8 mouse cellular contexts compared by ENCODE assay signal in the genomic region with DNA sequence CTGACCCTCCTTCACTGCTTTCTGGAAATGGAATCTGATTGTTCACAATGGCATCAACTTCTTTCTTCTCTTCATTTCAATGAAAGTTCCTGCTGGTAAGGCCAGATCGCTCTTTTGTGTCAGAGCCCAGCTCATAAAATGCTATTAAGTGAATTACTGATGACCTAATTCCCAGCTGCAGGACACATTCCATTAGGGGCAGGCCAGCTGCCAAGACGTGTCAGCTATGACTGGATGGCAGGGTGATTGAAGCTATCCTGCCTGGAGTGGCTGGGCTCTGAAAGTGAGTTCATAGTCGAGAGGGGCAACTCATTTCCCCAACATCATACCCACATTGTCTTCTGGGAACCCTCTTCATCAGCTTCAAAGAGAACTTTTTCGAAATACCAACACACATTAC.
A peak's percentile ranks its signal among the peaks of the same experiment; 100 is the strongest.
DNase-seq lines count a peak whose midpoint lies in the region; ATAC-seq and TF ChIP-seq lines count a peak whose summit lies in the region.
"Had no signal": no experiment of that assay in that cellular context is flagged by ENCODE, and none has a peak within 500 bp of the region (broad histone marks: within the 10 kb centered on the region; RNA-seq: fewer than 3 reads in every experiment).

No protein-coding gene starts in this region.

- DNase-seq in lung, embryonic 14.5 days: peak; percentile 58
- no peak for DNase-seq in lung, adult 18-20 months
- DNase-seq in embryo, embryonic 11 days: peak; percentile 34
- DNase-seq in heart, postnatal 0 days (ENCODE audit: low spot score): peak; percentile 59
- DNase-seq in retina, embryonic 14.5 days (ENCODE audit: low spot score): peak; percentile 73
- DNase-seq in right cerebral cortex, postnatal 25 days: no peak

- 39% methylated on average over 4 of the region's 4 CpGs for WGBS in lung, embryonic 14.5 days
- WGBS in heart, postnatal 0 days: 24% methylated on average over 4 of the region's 4 CpGs

- no peaks in the 10 kb centered on the region for H3K9me3 ChIP-seq in lung, embryonic 14.5 days (ENCODE audit: low read depth, low read length)
- no peaks in the 10 kb centered on the region for H3K9me3 ChIP-seq in heart, postnatal 0 days (replicated peaks; ENCODE audit: control insufficient read depth, low read length)

- H3K4me1 ChIP-seq in lung, embryonic 14.5 days (ENCODE audit: insufficient read depth): no peaks in the 10 kb centered on the region
- peaks cover 8% of the 10 kb centered on the region; the same call in 1 of the 2 replicates for H3K4me1 ChIP-seq in heart, postnatal 0 days (ENCODE audit: control insufficient read depth, insufficient read depth)

- H3K27ac ChIP-seq in lung, embryonic 14.5 days (ENCODE audit: low read depth): no peak overlapping the region
- H3K27ac ChIP-seq in heart, postnatal 0 days (ENCODE audit: low read depth): no peak overlapping the region

- H3K36me3 ChIP-seq in lung, embryonic 14.5 days (ENCODE audit: insufficient read depth): no peaks in the 10 kb centered on the region
- H3K36me3 ChIP-seq in heart, postnatal 0 days (replicated peaks; ENCODE audit: control insufficient read depth, insufficient read depth, low read length): no peaks in the 10 kb centered on the region

- no peak overlapping the region for H3K4me3 ChIP-seq in lung, embryonic 14.5 days (ENCODE audit: low read depth, low read length)
- no peak overlapping the region for H3K4me3 ChIP-seq in heart, postnatal 0 days (ENCODE audit: low read depth, low read length)

- no peak overlapping the region for H3K4me2 ChIP-seq in lung, embryonic 14.5 days
- H3K4me2 ChIP-seq in heart, postnatal 0 days (ENCODE audit: low read depth, low read length): no peak overlapping the region
- H3K4me2 ChIP-seq: midbrain, embryonic 11.5 days had no signal

- no peak for ATAC-seq in lung, embryonic 14.5 days (ENCODE audit: insufficient read depth)
- peak; percentile 76; the same call in 1 of the 2 replicates for ATAC-seq in heart, postnatal 0 days (ENCODE audit: insufficient read depth, low read depth)
- ATAC-seq in megakaryocyte progenitor cell, adult 5-6 weeks (replicated peaks; ENCODE audit: poor library complexity): no peak

- no peaks in the 10 kb centered on the region for H3K27me3 ChIP-seq in lung, embryonic 14.5 days (ENCODE audit: insufficient read depth, low read length)
- no peaks in the 10 kb centered on the region for H3K27me3 ChIP-seq in heart, postnatal 0 days (ENCODE audit: control insufficient read depth, insufficient read depth, low read length)

- TF ChIP-seq CTCF in lung, embryonic 14.5 days (IDR thresholded peaks at IDR 0.05; ENCODE audit: low read depth): no peak
- no peak for TF ChIP-seq CTCF in heart, postnatal 0 days (IDR thresholded peaks at IDR 0.05; ENCODE audit: low read depth)

- no peak overlapping the region for H3K9ac ChIP-seq in lung, embryonic 14.5 days
- H3K9ac ChIP-seq in heart, postnatal 0 days (replicated peaks; ENCODE audit: low read depth, low read length): no peak overlapping the region

- no peak for TF ChIP-seq EP300 in heart, postnatal 0 days (IDR thresholded peaks at IDR 0.05; ENCODE audit: low read depth)

Comparison
In these comparisons a context has a peak if more than half of its experiments do, and no peak if none do; other contexts are left out.
1. DNase-seq: peak in lung, embryonic 14.5 days (single experiment), embryo, embryonic 11 days (single experiment), heart, postnatal 0 days (single experiment) and retina, embryonic 14.5 days (single experiment); none in lung, adult 18-20 months (0 of 2) and right cerebral cortex, postnatal 25 days (single experiment).